Mouse (Mus musculus) bone marrow macrophage, adult 2 months (primary cell): Measurements from ENCODE around the gene Gstm3.

Experiments
- CTCF ChIP-seq: IDR thresholded peaks from 2 replicates; pipeline ENCODE4 v1.5.1; 2012; ENCODE audit warnings: low read depth, mild to moderate bottlenecking, low read length, moderate library complexity
- POLR2A ChIP-seq: IDR thresholded peaks from 2 replicates; pipeline ENCODE4 v1.6.1; 2012; ENCODE audit warnings: mild to moderate bottlenecking, low read depth, low read length, borderline replicate concordance

GRCm38 (mm10) chr3:107965592-107965991 lies 3.5 kb downstream of the Gstm3 start:
- no peak for TF ChIP-seq POLR2A
- TF ChIP-seq CTCF, result no peak
